In genomic region chr11:68408127-68408526, GRCm38 (mm10) we compare ENCODE assay signal across 8 mouse cellular contexts. TPM values are rescaled to one million over a fixed set of nuclear protein-coding genes. Genes with fewer than 3 reads are reported as not detected.
DNase-seq lines count a peak whose midpoint lies in the region; ATAC-seq lines count a peak whose summit lies in the region.

No protein-coding gene starts in this region.

- no peak for ATAC-seq in kidney, embryonic 16.5 days (ENCODE audit: low FRiP score, low TSS enrichment)
- 0 out of 2 replicates have a peak, but pooled peaks have one; percentile 21 for ATAC-seq in stomach, embryonic 16.5 days (ENCODE audit: insufficient read depth, low FRiP score)

- no peak overlapping the region for H3K9ac ChIP-seq in kidney, embryonic 16.5 days (replicated peaks; ENCODE audit: low read length)
- H3K9ac ChIP-seq in stomach, embryonic 16.5 days (ENCODE audit: low read length), result no peak overlapping the region

- H3K4me1 ChIP-seq in kidney, embryonic 16.5 days (ENCODE audit: insufficient read depth, low read length), result no peaks in the 10 kb centered on the region
- no peaks in the 10 kb centered on the region for H3K4me1 ChIP-seq in embryonic facial prominence, embryonic 10.5 days
- H3K4me1 ChIP-seq in stomach, embryonic 16.5 days (ENCODE audit: control insufficient read depth, insufficient read depth, low read length), result no peaks in the 10 kb centered on the region

- DNase-seq in kidney, adult 11 months, result peak; percentile 57
- DNase-seq in adrenal gland, postnatal 10 days, result peak; percentile 85
- peak; percentile 70 for DNase-seq in embryonic facial prominence, embryonic 10.5 days (ENCODE audit: low spot score)
- peak; percentile 75 to 77 for DNase-seq in heart, postnatal 36 days
- peak; percentile 64 to 81 for DNase-seq in layer of hippocampus, postnatal 14 days (ENCODE audit: low spot score in 2 of 2)
- DNase-seq in mesoderm, embryonic 11.5 days (ENCODE audit: low read depth, low spot score), result peak; percentile 85

- H3K27ac ChIP-seq in kidney, embryonic 16.5 days (ENCODE audit: low read length), result no peak overlapping the region
- no peak overlapping the region for H3K27ac ChIP-seq in embryonic facial prominence, embryonic 10.5 days (replicated peaks)
- H3K27ac ChIP-seq in stomach, embryonic 16.5 days (ENCODE audit: low read length), result no peak overlapping the region

- no peak overlapping the region for H3K4me3 ChIP-seq in kidney, embryonic 16.5 days (ENCODE audit: low read length)
- H3K4me3 ChIP-seq in embryonic facial prominence, embryonic 10.5 days, result no peak overlapping the region
- no peak overlapping the region for H3K4me3 ChIP-seq in stomach, embryonic 16.5 days (replicated peaks; ENCODE audit: low read length)

- intact Hi-C loops in heart, postnatal 36 days (cut with DNase I), result loop anchor here (1.0 to 5.0 kb wide), 3 partner anchors 196 to 586 kb away; no protein-coding TSS in a partner anchor

- no peaks in the 10 kb centered on the region for H3K36me3 ChIP-seq in kidney, embryonic 16.5 days (ENCODE audit: insufficient read depth, low read length)
- no peaks in the 10 kb centered on the region for H3K36me3 ChIP-seq in embryonic facial prominence, embryonic 10.5 days (replicated peaks)
- no peaks in the 10 kb centered on the region for H3K36me3 ChIP-seq in stomach, embryonic 16.5 days (ENCODE audit: control insufficient read depth, insufficient read depth, low read length)

- no peaks in the 10 kb centered on the region for H3K9me3 ChIP-seq in kidney, embryonic 16.5 days (ENCODE audit: low read length)
- H3K9me3 ChIP-seq in embryonic facial prominence, embryonic 10.5 days, result no peaks in the 10 kb centered on the region
- H3K9me3 ChIP-seq in stomach, embryonic 16.5 days (replicated peaks; ENCODE audit: control insufficient read depth, low read length), result no peaks in the 10 kb centered on the region

- H3K27me3 ChIP-seq in kidney, embryonic 16.5 days (ENCODE audit: insufficient read depth, low read length), result 0 out of 2 replicates have a peak, but pooled peaks cover 1% of the 10 kb centered on the region
- H3K27me3 ChIP-seq in embryonic facial prominence, embryonic 10.5 days (replicated peaks; ENCODE audit: low read depth, poor library complexity, severe bottlenecking), result peaks cover 41% of the 10 kb centered on the region
- no peaks in the 10 kb centered on the region for H3K27me3 ChIP-seq in stomach, embryonic 16.5 days (ENCODE audit: control insufficient read depth, insufficient read depth, low read length)

- no peak overlapping the region for H3K4me2 ChIP-seq in kidney, embryonic 16.5 days (replicated peaks; ENCODE audit: low read depth, low read length)
- H3K4me2 ChIP-seq in stomach, embryonic 16.5 days (ENCODE audit: low read depth, low read length), result no peak overlapping the region

- WGBS in kidney, embryonic 16.5 days, result 57% methylated on average over 2 of the region's 2 CpGs
- 52% methylated on average over 2 of the region's 2 CpGs for WGBS in embryonic facial prominence, embryonic 10.5 days
- WGBS in stomach, embryonic 16.5 days, result 52% methylated on average over 2 of the region's 2 CpGs

RNA-seq across cellular contexts. Expression of gene Ntn1, which starts 7.5 kb away (rescaled TPM):
- polyA plus RNA-seq in kidney, embryonic 16.5 days (2015; fragmentation: Nextera tagmentation; extraction: Ambion mirVana), result 13.6 and 15.4 TPM in 2 replicates
- total RNA-seq in adrenal gland, postnatal 10 days (2021), result 10 to 100 TPM; 11.0 TPM
- polyA plus RNA-seq in embryonic facial prominence, embryonic 10.5 days (2016; fragmentation: Nextera tagmentation; extraction: Ambion mirVana), result 7.4 and 8.2 TPM in 2 replicates
- total RNA-seq in heart, postnatal 36 days (2021), result 10 to 100 TPM; 55.4 to 61.8 TPM
- 1 to 10 TPM; 7.1 to 7.4 TPM for total RNA-seq in layer of hippocampus, postnatal 14 days (2021)
- polyA plus RNA-seq in stomach, embryonic 16.5 days (2015; fragmentation: Nextera tagmentation; extraction: Ambion mirVana), result 11.3 and 13.5 TPM in 2 replicates

RNA-seq across cellular contexts. Expression of gene Pik3r5, which starts 23.8 kb away (rescaled TPM):
- polyA plus RNA-seq in kidney, embryonic 16.5 days (2015; fragmentation: Nextera tagmentation; extraction: Ambion mirVana), result 0.27 and 0.77 TPM in 2 replicates
- total RNA-seq in adrenal gland, postnatal 10 days (2021), result 1 to 10 TPM; 1.6 to 2.3 TPM
- 0.69 and 1.3 TPM in 2 replicates for polyA plus RNA-seq in embryonic facial prominence, embryonic 10.5 days (2016; fragmentation: Nextera tagmentation; extraction: Ambion mirVana)
- total RNA-seq in heart, postnatal 36 days (2021), result 1 to 10 TPM in 1 of 2 experiments, under 1 TPM in 1; 0.67 to 1.7 TPM
- total RNA-seq in layer of hippocampus, postnatal 14 days (2021), result 1 to 10 TPM; 1.6 to 2.0 TPM
- polyA plus RNA-seq in stomach, embryonic 16.5 days (2015; fragmentation: Nextera tagmentation; extraction: Ambion mirVana), result 0.65 and 0.79 TPM in 2 replicates

Comparison
In these comparisons a context has a peak if more than half of its experiments do, and no peak if none do; other contexts are left out.
1. RNA of gene Ntn1, which starts 7.5 kb away (total RNA-seq): 55.4 to 61.8 TPM in heart, postnatal 36 days; 11.0 TPM in adrenal gland, postnatal 10 days and 7.1 to 7.4 TPM in layer of hippocampus, postnatal 14 days; every median in the first group is over 4 times any median in the second.
2. Peak in every context shown above with its lines, with median percentiles within 50 percentile points of each other: DNase-seq.